Mouse (Mus musculus): ENCODE measurements at regions not wholly inside any gene's neighbourhood (a gene's known extent, or its start where the extent isn't known, plus 50 kb on each side); places are given as distances from the start of the nearest gene placed in this dataset.

GRCm38 (mm10) chr4:131208637-131209036 lies 264.5 kb downstream of the Matn1 start:
- in situ Hi-C loops (cut with MboI, MseI), result no loop called here

- in situ Hi-C loops (cut with MboI, MseI), result no loop called here
Observed at GRCm38 (mm10) chr4:131212711-131213110, 268.5 kb downstream of the Matn1 start.

GRCm38 (mm10) chr4:131215682-131216081 lies 271.5 kb downstream of the Matn1 start:
- in situ Hi-C loops (cut with MboI, MseI), result no loop called here

DNA sequence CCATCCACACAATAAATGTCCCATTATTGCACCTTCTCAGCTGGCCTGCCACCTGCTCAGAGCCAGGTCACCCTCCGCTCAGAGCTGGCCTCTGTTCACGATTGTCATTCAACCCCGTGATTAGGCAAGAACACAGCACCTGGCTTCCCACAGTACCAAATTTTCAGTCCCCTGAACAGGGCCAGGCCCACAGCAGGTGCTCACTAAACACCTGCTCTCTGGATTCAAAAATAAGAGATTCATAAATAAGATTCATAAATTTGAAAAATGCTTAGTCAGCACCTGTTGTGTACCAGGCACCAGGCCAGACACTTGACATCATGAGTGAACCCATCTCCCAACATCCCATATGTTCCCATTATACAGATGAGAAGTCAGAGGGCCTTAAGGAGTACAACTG lies 272.2 kb downstream of the Matn1 start:
- in situ Hi-C loops (cut with MboI, MseI), result no loop called here

DNA sequence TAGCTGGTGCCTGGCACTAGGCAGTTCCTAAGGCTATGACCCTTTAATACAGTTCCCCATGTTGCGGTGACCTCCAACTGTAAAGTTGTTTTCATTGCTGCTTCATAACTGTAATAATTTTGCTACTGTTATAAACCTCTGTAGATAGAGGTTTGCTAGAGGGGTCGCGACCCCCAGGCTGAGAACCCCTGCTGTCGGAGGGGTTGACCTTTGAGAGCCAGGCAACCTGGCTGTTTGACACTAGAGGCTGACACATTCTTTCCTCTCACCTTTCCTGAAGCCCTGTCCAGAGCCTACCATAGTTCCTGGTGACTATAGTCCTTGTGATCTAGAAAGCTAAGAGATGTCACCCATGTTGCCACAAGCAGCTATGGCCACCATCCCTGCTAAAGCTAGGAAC lies 272.9 kb downstream of the Matn1 start:
- in situ Hi-C loops (cut with MboI, MseI), result no loop called here

- in situ Hi-C loops (cut with MboI, MseI), result no loop called here
Observed at GRCm38 (mm10) chr4:131217571-131218155, 273.5 kb downstream of the Matn1 start.

DNA sequence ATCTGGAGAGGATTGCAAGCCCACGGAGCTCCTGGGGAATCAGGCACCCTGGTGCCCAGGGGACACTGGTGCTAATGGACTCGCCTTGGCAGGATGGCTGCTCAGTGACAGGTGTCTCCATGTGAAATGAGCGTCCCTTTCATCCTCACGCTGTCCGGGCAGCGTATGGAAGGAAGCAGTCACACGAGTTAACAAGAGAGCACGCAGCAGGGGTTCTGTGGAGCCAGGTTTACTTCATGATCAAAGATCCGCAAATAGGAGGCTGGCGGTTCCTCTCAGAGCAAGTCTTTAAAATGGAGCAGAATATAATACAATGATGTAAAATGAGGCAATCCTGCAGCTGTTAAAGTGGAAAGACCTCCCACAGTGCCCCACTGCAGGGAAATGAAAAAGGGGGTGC lies 276.8 kb downstream of the Matn1 start:
- in situ Hi-C loops (cut with MboI, MseI), result no loop called here

- in situ Hi-C loops (cut with MboI, MseI), result no loop called here
Observed at GRCm38 (mm10) chr4:131230361-131230760, 286.2 kb downstream of the Matn1 start.

GRCm38 (mm10) chr4:131236611-131237031 lies 292.4 kb downstream of the Matn1 start:
- in situ Hi-C loops (cut with MboI, MseI), result no loop called here

GRCm38 (mm10) chr4:131238591-131238990 lies 294.4 kb downstream of the Matn1 start:
- in situ Hi-C loops (cut with MboI, MseI), result no loop called here

- in situ Hi-C loops (cut with MboI, MseI), result no loop called here
Observed at GRCm38 (mm10) chr4:131239132-131239531, 294.9 kb downstream of the Matn1 start.

DNA sequence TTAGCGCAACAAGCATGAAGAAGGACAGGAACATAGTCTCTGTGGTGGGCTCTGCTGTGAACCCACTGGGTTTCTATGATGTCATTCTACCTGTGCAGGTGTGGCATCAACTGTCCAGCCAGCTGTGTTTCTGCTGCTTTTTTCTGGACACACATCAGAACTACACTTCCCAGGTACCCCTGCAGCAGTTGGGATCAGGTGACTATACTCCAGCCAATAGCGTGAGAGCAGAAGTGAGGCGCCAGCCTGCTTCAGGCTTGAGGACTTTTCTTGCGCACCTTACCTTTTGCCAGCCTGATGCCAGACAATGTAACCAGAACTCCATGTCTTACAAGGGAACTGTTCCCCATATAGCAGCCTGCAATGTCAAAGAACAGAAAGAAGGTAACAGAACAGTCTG lies 296.3 kb downstream of the Matn1 start:
- in situ Hi-C loops (cut with MboI, MseI), result no loop called here

DNA sequence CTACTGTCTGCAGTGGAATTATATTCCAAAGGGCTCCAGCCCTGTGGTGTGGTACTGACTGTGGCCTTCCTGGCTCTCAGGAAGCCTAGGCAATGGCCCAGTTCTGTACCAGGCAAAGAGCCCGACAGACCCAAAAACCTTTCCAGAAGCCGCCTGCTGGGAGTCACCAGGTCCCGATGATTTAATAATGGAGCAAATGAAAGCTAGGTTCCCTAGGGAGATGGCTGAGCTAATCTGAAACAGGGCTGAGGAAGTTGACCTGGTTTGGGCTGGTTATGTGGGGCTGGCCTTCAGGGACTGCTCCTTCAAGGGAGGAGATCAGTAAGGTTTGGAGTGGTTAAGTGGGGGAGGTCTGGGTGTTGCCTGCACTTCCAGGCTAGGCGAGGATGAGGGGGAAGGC lies 298.1 kb downstream of the Matn1 start:
- in situ Hi-C loops (cut with MboI, MseI), result no loop called here

DNA sequence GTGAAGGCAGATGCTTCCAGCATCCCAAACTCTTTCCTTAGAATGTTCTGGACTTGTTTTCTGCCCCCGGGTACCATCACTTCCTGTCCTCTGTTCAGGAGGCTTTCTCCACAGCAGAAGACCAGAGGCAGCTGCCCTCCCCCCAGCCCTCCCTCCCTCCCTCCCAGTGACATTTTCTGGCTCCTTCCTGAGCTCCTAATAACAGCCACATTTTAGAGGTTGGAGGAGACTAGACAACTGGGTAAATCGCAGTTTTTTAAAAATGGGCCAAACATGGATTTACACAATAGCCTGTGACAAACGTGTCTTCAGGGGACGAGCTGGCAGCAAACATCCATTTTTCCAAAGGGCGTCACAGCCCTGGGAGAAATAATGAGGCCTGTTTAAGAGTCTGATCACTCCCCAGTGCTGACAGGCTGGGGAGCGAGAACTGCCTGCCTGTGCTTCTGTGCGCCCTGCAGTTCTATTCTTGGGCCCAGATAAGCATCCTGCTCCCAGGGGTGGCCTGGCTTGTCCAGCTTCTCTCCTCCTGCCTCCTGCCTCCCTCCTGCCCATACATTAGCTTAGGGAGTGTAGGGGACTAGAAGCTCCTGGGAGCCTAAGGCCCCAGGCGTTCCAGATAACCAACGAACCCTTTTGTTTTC lies 299.7 kb downstream of the Matn1 start:
- in situ Hi-C loops (cut with MboI, MseI), result no loop called here

DNA sequence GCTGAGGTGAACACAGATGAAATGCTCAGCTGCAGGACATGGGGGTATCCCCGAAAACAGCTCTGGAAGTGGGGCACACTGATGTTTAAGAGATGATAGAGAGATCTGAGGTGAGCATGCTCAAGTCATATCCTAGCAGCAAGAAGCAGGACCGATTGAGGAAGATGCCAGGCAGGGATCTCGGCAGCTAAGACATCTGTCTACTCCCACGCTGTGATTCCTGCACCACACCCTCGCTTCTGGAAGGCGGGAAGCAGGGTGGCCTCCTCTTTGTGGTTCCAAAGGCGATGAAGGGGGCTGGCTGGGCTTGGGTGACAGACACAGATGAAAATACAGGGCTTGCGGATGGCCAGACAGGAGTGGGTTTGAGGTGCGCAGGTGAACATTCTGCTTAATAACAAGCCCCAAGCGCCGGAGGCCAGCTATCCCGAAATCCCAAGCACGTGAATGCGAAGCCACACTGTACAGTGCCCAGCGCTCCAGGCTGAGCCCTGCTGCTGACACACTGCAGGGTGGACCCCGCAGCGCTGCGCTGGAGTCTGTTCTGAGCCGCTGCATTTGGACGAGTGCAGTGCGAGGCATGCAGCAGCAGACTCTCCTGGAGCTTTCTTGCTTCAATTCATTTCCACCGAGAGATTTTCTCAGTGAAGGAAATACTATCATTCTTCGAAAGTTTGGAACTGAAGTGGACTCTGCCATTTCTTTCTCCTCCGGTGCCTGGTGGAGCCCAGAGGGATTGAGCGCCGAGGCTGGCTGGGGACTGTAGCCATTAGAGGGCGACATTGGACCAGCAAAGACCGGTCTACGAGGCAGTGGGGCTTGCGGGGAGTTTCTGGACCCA lies 308.6 kb downstream of the Matn1 start:
- in situ Hi-C loops (cut with MboI, MseI), result loop anchor here (10.0 kb wide), 1 partner anchor 988 kb away; no protein-coding TSS in a partner anchor

GRCm38 (mm10) chr4:131253443-131253817 lies 309.2 kb downstream of the Matn1 start:
- in situ Hi-C loops (cut with MboI, MseI), result loop anchor here (10.0 kb wide), 1 partner anchor 989 kb away; no protein-coding TSS in a partner anchor

- in situ Hi-C loops (cut with MboI, MseI), result loop anchor here (10.0 kb wide), 1 partner anchor 989 kb away; no protein-coding TSS in a partner anchor
Observed at GRCm38 (mm10) chr4:131254243-131254642, 310.1 kb downstream of the Matn1 start.

- in situ Hi-C loops (cut with MboI, MseI), result loop anchor here (10.0 kb wide), 1 partner anchor 990 kb away; no protein-coding TSS in a partner anchor
Observed at GRCm38 (mm10) chr4:131254691-131255090, 310.5 kb downstream of the Matn1 start.

DNA sequence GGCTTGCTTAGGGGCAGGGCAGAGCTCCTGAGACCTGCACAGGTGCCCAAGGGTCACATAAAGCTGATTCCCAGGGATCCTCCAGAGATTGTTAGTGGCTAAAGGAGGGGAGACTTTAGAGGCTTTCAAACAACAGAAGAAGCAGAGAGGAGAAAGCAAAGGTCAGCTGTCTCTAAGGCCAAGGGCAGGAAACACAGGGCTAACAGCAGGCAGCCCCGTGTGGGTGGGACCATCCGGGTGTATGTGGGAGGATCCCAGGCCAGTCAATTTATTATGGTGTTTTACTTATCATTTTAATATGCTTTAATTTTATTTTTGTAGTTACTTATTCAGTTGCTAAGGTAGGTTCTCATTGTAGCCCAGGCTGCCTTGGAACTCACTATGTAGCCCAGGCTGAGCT lies 317.1 kb downstream of the Matn1 start:
- in situ Hi-C loops (cut with MboI, MseI), result no loop called here

GRCm38 (mm10) chr4:131262909-131263308 lies 318.7 kb downstream of the Matn1 start:
- in situ Hi-C loops (cut with MboI, MseI), result no loop called here

- in situ Hi-C loops (cut with MboI, MseI), result no loop called here
Observed at GRCm38 (mm10) chr4:131266764-131267163, 322.6 kb downstream of the Matn1 start.

DNA sequence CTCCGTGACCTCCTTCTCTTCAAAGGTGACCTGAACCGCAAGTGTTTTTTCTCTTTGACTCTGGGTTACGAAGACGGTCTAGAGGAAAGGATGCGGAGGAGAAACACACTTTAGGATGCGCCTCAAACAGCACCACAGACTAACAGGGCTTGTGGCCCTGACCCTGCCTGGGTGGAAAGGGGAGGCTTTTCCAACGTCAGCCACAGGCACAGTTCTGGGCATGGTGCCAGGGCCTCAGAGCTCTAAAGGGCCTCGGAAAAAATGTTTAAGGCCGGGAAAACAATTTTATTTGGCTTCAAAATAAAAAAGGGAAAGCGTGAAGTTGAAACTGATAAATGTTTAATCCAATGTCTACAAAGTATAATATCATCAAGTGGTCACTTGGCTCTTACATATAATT lies 323.6 kb downstream of the Matn1 start:
- in situ Hi-C loops (cut with MboI, MseI), result no loop called here

DNA sequence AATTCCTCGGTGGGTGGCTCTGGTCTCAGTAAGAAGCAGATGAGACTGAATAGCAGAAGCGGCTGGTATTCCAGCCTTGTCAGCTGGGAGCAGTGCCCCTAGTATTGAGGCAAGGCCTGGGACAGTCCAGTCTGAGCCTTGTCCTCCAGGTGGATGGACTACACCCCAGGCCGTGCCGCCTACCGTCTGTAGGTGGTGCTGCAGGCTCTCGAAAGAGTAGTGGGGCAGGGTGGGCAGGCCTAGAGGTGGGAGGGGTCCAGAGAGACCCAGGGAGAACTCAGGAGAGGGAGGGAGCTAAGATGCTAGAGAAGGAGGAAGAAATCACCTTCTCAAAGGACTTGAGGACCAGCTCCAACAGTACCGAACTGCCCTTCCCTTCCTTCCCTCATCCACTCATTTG lies 326.0 kb downstream of the Matn1 start:
- in situ Hi-C loops (cut with MboI, MseI), result no loop called here

Measured in T-helper 2 cell (primary cell).